Mouse (Mus musculus): ENCODE measurements around the gene Tmem147.
"Not testable (repeated sequence)": the region's sequence is repeated elsewhere in the genome, so short reads cannot be mapped to it uniquely, and the experiment has no call there.

Tmem147 gene

DNA sequence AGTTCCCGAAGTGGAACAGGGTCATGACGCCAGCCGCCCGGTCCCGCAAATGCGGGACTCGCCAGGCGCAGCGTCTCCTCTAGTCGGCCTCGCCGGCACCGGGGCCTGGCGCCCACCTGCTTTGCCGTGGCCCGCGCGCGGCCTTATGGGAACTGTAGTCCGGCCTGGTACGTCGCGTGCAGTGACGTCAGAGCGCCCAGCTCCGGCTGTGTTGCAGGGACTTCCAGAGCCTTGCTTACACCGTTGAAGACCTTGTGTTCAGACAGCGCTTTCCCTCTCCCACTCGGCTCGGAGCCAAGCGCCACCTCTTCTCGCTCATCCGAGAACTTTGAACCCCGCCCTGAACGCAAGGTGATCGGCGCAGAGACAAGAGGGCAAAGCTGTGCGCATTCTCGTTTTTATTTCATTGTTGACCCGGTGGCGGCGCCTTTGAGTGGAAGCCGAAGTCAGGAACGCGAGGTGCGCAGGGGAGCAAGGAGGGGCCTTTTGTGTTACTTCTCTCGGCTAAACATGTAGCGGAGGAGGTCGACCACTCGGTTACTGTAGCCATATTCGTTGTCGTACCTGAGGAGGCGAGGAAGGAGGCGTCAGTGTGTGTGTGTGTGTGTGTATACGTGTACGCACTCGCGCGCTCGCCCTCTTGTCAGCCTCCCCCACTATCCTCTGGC, at the start of gene Tmem147:
Gene Tmem147 (minus strand): TSS at position 145 of the 668 bp plus-strand sequence.
- peak; percentile 93 to 95 for DNase-seq (ENCODE audit: low spot score in 2 of 2)

DNA sequence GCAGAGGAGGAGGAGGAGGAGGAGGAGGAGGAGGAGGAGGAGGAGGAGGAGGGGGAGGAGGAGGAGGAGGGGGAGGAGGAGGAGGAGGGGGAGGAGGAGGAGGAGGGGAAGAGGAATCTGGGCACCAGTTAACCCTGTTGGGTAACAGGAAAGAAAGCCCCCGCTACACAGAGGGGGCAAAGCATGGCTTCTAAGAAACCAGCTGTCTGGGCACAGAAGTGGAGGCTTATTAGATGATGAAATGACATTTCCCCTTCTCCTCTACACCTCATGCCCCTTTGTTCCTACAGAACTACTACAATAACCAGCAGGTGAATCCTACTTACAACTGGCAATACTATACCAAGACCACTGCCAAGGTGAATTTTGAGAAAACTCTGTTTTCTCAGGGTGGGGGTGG, 48.6 kb upstream of the Tmem147 start:
- DNase-seq (ENCODE audit: low spot score in 2 of 2) = no peak

DNA sequence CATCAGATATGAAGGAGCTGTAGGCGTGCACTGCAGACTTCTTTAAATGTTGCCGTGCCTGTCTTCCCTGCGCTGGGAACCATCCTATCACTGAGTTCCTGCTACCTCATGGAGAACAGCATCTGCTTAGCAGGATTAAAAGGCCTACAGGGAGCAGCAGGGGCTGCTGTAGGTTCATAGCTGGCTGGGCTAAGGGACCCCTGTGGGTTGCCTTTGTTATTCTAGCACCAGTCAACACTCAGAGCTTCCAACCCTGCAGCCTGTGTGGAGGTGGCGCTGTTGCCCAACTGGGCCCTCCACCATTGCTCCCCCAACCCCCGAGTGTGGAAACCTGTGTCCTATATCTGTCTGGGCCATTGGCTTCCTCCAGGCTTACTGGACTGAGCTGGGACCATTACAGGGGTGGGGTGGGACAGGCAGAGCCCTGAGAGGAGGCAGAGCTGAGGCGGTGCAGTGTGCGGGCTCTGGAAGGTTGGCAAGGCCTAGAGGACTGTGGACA, 47.8 kb upstream of the Tmem147 start:
- DNase-seq (ENCODE audit: low spot score in 2 of 2) = no peak

DNA sequence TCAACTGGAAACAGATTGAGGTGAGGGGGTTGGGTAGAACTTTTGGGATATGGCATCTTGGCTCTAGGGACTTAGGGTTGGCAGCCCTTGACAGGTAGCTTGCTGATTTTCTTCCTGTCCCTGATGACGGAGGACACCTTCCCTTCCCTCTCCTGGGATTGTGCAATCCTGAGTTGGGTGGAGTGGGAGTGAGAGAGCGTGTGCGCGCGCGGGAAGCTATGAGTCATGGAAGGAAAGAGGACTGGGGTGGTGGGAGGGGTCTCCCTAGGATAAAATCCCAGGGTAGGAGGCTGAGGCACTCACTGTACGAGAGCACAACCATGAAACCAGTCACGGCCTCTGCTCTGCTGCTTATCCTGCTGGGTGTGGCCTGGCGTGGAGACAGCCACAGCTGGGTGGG, 46.8 kb upstream of the Tmem147 start:
- DNase-seq (ENCODE audit: low spot score in 2 of 2) = no peak

DNA sequence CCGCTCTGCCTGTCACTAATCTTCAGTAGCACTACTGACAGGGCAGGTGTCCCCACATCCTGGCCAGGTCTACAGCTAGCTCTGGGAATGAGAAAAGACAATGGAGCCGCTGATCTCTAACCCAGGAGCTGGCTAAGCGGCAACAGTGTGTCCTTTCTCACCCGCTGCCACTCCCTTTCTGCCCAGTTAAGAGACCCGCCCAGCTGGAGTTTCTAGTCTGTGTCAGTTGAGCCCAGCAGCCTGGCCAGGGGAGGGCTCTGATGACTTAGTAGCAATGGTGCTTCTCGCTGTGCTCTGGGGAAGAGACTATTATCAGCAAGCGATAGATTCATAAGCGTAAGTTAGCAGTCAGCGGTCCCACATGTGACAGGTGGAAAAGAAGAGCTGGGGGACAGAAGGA, 39.9 kb upstream of the Tmem147 start:
- no peak for DNase-seq (ENCODE audit: low spot score in 2 of 2)

DNA sequence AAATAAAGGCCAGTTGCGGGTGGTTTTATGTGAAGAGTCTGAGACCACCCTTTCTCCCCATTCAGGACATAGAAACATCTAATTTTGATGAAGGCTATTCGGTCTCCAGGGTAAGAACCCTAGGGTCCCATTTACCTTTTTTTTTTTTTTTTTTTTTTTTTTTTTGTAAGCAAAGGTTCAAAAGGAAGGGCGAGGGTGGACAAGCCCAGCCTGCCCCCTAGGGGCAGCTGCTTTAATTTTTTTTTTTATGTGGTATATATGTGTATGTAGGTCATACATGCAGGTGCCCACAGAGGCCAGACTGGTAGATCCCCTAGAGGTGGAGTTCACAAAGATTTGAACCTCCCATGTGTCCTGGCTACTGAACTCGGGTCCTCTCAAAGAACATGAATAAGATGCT, 37.1 kb upstream of the Tmem147 start:
- no peak for DNase-seq (ENCODE audit: low spot score in 2 of 2)

DNA sequence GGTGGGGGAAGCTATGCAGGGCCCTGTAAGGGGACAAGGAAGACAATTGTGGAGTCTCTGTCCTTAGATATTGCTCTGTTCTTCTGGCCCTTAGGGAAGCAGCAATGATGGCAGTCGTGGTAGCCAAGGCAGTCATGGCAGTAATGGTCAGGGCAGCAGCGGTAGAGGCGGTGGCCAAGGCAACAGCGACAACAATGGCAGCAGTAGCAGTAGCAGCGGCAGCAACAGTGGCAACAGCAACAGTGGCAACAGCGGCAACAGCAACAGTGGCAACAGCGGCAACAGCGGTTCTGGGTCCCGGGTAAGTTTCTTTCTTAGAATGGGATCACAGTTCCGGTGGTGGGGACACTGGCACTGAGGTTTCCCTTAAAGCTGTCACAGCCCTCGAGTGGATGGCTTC, 35.8 kb upstream of the Tmem147 start:
- DNase-seq (ENCODE audit: low spot score in 2 of 2) = no peak

DNA sequence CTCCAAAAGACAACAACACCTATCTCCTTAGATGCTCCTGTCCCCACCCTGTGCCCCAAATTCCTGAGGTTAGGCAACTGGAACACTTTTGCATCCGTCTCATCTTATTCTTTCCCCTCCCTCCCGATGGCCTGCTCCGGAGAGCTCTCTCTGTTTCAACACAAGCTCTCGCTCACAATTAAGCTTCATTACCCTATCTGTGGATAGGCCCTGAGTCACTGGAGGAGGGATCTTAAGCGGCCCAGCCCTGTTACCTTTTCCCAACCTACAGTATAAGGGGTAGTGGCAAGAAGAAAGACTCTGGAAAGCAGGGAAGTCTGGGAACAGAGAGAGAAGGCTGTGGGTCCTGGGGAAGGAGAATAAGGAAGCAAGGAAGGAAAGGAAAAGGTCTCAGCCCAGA, 34.1 kb upstream of the Tmem147 start, which contains the start of gene Dmkn:
Gene Dmkn (plus strand): TSS at position 301 of the 400 bp plus-strand sequence.
- DNase-seq (ENCODE audit: low spot score in 2 of 2) = no peak

DNA sequence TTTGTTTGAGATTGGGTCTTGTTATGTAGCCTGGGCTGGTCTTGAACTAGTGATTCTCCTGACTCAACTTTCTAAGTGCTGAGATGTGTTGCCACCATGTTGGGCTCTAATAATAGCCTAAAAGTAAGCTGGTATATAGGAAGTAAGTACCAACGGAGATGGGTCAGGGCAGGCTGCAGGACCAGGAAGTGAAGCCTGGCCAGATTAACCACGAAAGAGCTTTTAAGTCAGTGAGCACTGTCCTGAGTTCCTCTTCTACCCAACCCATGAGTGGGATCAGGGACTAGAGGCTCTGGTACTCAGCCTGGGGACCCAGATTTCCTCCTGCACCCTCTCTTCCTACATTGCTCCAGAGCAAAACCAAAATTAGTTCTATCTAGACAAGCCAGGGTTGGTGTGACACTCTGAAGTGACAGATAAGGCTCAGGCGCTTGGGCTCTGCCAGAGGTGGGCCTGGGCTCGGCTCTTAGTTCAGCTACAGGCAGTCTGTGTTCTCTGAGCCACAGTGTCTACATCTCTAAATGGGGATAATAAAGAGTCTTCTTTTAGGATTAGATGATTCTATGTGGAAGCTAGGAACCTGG, 32.5 kb upstream of the Tmem147 start:
- no peak for DNase-seq (ENCODE audit: low spot score in 2 of 2)

DNA sequence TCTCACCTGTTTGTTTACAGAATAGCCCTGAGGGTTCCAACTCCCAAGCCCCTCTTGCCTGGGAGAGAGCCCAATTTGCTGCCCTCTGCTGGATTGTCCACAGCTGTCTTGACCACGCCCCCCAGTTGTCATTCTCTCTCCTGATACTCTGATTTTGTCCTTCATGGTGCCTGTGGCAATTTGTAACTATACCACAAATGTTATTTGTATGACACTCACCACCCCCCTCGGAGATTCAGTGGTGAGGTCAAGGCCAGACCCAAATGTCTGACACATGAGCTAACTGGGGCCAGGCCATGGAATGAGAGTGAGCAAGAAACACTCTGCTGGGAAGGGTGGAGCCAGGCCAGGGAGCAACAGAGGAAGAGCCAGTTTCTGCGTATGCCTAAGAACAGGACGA, 29.5 kb upstream of the Tmem147 start:
- no peak for DNase-seq (ENCODE audit: low spot score in 2 of 2)

DNA sequence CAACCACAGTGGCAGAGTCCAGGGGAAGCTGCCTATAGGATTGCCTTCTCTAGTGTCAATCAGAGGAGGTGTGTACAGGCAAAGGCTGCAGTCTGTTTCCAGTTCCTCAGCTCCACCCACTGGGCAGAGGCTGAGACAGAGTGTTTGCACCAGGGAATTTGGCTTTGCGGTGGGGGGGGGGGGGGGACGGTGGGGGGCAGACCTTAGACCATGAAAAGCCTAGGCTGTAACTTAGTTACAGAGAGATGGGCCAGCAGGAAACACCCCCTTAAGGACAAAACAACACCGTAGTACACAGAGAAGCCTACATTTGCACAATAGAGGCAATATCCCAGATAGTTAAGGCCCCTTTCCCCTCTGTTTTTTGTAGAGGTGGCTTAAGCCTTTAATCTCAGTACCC, 27.7 kb upstream of the Tmem147 start:
- DNase-seq (ENCODE audit: low spot score in 2 of 2) = no peak

DNA sequence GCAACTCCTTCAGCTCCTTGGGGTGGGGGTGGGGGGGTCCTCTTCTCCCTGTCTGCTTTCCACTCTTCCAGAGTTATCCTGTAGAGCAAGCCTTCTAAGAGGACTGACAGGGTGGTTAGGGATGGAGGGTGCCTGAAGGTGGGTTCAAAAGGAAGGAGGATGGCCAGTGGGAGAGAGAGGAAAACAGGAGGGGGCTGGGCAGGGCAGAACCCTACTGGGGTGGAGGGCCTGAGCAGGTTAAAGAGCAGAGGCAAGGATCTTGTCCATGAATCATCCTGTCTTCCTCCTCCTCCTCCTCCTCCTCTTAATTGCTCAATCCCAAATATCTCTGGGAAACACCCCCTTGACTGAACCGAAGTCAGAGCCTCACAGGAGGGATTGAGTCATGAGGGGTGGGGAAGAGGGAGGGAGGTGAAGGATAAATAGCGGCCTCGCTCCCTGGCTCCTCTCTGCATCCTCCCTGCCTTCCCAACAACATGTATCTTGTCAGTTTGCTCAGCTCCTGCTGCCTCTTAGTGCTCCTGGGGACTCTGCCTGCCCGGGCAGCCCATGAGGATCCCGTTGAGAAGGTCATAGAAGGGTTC, 21.8 kb upstream of the Tmem147 start, which contains the start of gene Sbsn:
Gene Sbsn (plus strand): TSS at position 386 of the 584 bp plus-strand sequence.
- no peak for DNase-seq (ENCODE audit: low spot score in 2 of 2)

DNA sequence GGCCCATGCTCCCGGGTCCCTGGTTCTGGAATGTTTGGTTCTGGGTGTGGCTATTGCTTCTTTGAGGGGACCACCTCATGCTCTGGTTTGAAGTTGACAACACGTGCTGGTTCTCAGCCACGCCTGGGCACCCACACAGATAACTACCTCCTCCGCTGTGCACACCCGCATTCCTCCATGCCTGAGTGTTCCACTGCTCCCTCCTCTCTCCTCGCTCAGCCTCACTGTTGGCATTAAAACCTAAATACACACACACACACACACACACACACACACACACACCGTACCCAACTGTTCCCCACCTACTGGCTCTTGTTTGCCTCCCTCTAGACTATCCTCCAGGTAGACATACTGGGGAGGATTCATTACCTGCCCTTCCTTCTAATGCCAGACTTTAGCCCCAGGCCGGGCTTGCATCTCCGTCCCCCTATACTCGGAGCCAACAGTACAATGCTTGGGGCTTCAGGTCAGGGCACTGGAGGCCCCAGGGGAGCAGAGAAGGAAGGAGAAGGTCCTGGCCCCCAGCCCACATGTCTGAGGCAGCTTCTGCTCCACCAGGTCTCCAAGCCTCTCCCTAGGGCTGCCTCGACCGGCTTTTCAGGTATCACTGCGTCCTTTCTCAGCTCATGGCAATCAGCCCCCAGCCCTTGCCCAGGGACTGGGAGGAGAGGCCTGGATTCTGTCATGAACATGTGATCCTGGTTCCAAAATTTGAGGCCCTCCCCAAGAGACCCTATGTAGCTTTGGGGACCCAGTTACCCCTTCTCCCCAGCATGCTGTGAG, 20.7 kb upstream of the Tmem147 start:
- DNase-seq (ENCODE audit: low spot score in 2 of 2) = no peak

DNA sequence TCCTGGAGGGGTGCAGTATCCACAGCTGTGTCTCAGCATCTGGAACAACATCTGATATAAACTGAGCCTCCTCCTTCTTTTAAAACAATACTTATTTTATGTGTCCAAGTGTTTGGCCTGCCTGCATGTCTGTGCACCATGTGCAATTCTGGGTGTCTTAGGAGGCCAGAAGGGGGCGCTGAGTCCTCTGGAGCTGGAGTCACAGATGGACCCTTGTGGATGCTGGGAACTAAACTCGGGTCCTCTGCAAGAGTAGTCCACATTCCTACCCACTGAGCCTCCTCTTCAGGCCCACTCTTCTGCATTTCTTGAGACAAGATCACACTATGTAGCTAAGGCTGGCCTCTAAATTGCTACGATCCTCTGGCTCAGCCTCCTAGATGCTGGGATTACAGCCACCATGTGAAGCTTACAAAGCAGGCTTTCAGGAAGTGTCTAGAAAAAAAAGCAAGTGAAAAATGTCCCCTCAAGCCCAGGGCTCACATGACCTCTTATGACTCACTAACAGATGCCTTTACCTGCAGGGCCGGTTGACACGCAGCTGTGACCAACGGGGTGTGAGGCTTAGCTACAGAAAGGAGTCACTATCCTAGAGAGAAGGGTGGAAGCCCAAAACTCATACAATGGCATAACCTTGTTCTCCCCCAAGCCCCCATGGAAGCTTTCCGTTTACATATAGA, 18.3 kb upstream of the Tmem147 start:
- no peak for DNase-seq (ENCODE audit: low spot score in 2 of 2)

DNA sequence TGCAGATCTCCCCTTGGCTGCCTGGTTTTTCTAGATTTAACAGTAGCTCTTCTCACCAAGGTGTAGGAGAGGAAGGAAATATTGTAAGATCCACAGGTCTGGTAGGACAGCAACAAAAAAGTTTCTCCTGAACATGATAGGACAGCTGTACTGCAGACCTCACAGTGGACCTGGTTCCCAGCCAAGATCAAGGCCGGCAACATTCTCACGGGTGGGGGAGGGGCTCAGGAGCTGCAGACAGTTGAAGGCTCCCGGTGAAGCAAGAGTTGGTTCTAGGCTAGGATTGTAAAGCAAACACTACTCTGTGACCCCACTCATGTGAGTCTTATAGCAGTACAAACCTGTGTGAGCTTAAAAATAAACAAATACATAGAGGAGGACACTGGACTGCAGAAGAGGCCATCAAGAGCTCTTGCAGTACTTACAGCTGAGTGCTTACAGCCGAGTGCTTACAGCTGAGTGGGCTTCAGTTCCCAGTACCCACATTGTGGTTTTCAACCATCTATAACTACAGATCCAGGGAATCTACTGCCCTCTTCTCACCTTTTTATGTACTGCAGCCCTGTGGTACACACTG, 14.8 kb upstream of the Tmem147 start:
- no peak for DNase-seq (ENCODE audit: low spot score in 2 of 2)

DNA sequence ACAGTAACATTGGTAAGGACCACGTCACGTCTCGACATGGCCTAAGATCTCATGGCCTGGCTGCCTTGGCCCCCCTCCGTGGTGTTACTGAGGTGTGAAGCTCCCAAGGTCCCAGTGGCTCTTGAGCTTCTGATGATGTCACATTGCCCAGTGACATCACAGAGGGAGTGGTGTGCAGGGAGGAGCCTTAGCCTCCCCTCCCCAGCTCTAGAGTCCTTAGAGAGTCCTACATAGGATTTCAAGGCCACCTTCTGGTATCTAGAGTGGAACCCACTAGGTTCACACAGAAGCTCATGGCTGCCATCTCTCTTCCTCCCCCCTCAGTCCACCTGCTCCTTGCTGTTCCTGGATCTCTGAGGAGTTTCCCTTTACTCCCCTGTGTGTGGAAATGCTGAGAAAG, 14.3 kb upstream of the Tmem147 start, which contains the start of gene Gapdhs:
Gene Gapdhs (minus strand): TSS at position 65 of the 400 bp plus-strand sequence.
- not testable (repeated sequence) for DNase-seq (ENCODE audit: low spot score in 2 of 2)

DNA sequence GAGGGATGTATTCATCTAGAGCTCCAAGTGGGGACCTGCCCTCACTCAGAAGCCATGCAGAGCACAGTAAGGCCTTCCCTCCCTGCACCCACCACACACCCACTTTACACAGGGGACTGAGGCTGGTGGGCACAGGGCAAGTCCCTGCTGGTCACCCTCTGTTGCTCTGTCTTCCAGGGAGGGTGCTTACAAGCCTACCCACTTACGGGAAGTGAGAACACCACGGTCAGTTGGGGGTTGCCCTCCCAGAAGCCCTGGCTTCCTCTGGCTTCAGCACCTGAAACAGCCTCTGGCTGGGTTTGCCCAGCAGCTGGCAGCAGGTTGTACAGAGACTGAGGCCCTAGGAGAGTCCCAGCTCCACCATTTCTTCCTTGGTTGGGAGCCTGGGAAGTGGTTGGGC, 13.2 kb upstream of the Tmem147 start:
- DNase-seq (ENCODE audit: low spot score in 2 of 2) = not testable (repeated sequence)

DNA sequence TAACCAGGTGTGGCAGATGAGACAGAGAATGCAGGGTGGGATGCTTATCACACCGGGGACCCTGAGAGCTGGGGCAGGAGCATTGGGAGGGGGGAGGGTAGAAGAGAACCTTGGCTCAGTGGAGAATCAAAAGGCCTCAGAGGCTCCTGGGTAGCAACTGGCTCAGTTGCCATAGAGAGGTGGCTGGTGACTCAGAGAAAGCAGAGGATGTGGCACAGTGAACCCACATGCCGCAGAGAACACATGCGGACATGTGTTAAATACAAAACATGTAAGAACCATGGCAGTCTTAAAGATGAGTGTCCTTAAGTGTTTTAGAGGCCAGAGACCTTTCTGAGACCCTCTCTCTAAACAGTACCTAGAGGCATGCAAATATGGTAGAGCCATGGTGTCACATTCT, 6.9 kb upstream of the Tmem147 start:
- no peak for DNase-seq (ENCODE audit: low spot score in 2 of 2)

DNA sequence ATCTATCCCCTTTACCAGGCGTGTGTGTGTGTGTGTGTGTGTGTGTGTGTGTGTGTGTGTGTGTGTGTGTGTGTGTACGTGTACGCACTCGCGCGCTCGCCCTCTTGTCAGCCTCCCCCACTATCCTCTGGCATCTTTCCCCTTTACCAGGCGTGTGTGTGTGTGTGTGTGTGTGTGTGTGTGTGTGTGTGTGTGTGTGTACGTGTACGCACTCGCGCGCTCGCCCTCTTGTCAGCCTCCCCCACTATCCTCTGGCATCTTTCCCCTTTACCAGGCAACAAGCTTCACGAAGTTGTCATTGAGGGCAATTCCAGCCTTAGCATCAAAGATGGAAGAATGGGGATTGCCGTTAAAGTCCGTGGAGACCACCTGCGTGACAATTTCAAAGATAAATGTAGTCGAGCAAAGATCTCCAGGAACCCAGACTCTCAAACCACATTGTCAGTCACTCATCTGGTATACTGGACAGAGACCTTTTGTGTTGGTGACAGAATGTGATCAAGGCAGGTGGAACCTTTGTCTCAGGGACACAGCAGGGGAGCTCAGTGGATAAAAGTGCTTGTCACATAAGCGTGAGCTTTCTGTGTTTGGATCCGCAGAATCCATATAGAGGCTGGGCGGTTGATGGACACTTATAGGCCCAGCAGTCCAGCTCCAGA, 853 bp upstream of the Tmem147 start:
- DNase-seq (ENCODE audit: low spot score in 2 of 2) = not testable (repeated sequence)

DNA sequence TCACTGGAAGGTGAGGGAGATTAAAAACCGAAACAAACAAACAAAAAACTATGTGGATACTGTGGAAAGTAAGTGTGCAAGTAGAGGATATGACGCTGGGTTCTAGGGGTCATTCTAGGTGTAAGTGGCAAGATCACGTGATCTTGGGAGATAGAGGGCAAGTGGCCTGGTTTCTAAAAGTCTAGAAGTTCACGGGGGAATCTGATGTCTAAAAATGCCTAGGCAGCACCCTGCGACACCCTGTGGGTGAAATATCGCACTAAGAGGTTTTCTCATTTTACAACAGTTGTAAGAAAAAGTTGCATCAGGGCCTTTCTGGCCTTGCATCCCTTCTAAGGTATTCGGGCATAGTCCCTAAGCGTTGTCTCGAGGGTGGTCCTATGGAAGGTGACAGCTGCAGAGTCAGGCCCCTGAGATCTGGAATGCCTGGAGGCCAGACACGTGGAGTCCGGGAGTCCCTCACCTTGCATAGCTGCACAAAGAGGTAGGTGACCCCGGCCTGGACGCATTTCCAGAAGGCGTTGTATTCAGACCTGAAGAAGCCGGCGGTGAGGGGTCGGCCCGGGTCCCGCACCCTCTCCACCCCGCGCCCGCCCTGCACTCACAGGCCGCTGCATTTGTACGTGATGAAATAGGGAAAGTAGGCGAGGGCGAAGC, 473 bp downstream of the Tmem147 start:
- peak in 1 of 2 experiments; percentile 17 for DNase-seq (ENCODE audit: low spot score in 2 of 2)

All from frontal cortex, postnatal 25 days (tissue).